Mouse (Mus musculus) embryonic facial prominence, embryonic 11.5 days (tissue): ENCODE results near the gene Arpp21. TPM values are rescaled to one million over a fixed set of nuclear protein-coding genes. Genes with fewer than 3 reads are reported as not detected.

ENCODE experiments used
- ATAC-seq: fragments of 200-750 bp; cut with Nextera tagmentation; replicated peaks from 2 replicates; pipeline ENCODE4 v1.8.0; 2017; ENCODE audit warnings: low read depth; ENCODE audit not compliant: insufficient number of reproducible peaks, low FRiP score, low TSS enrichment
- DNase-seq: peaks from one replicate; pipeline ENCODE4 v3.0.0-alpha.2; 2015; ENCODE audit warnings: low spot score
- H3K27ac ChIP-seq: fragments of 300-500 bp; sonication (generic); replicated peaks from 2 replicates; pipeline ENCODE4 v1.5.1; 2014; ENCODE audit warnings: mild to moderate bottlenecking, low read depth, low read length, control low read depth
- H3K27me3 ChIP-seq: fragments of 300-500 bp; sonication (generic); 2 replicates; pipeline ENCODE4 v1.6.1; 2014; ENCODE audit warnings: mild to moderate bottlenecking, low read length, moderate library complexity, mixed read lengths; ENCODE audit not compliant: control insufficient read depth, insufficient read depth
- H3K36me3 ChIP-seq: fragments of 300-500 bp; sonication (generic); replicated peaks from 2 replicates; pipeline ENCODE4 v1.6.1; 2014; ENCODE audit warnings: low read depth, mild to moderate bottlenecking, low read length, moderate library complexity, mixed read lengths; ENCODE audit not compliant: control insufficient read depth, insufficient read depth
- H3K4me1 ChIP-seq: fragments of 300-500 bp; sonication (generic); 2 replicates; pipeline ENCODE4 v1.6.1; 2014; ENCODE audit warnings: low read length, mixed read lengths; ENCODE audit not compliant: control insufficient read depth, insufficient read depth
- H3K4me2 ChIP-seq: fragments of 300-500 bp; sonication (generic); 2 replicates; pipeline ENCODE4 v1.6.1; 2014; ENCODE audit warnings: low read depth, mild to moderate bottlenecking, control low read depth, low read length, moderate library complexity
- H3K4me3 ChIP-seq: fragments of 300-500 bp; sonication (generic); 2 replicates; pipeline ENCODE4 v1.5.1; 2014; ENCODE audit warnings: low read depth, low read length, control low read depth
- H3K9ac ChIP-seq: fragments of 300-500 bp; sonication (generic); replicated peaks from 2 replicates; pipeline ENCODE4 v1.6.1; 2014; ENCODE audit warnings: mild to moderate bottlenecking, control low read depth, low read length
- H3K9me3 ChIP-seq: fragments of 300-500 bp; sonication (generic); replicated peaks from 2 replicates; pipeline ENCODE4 v1.6.1; 2016; ENCODE audit warnings: mild to moderate bottlenecking, low read length, inconsistent platforms, mixed read lengths; ENCODE audit not compliant: control insufficient read depth
- WGBS: fragments of 180-500 bp; shearing (Covaris S2); extraction: QIAGEN DNeasy Blood & Tissue Kit; methylation state at CpG from one replicate; pipeline ENCODE4 v1.1.7; 2014; 5-methylcytosine and 5-hydroxymethylcytosine counted together
- microRNA-seq: library from miRNA; unstranded; fragments of <30 nt; microRNA quantifications from one replicate; pipeline ENCODE4, GENCODE M21; 2016; ENCODE audit warnings: borderline number of aligned reads
- polyA plus RNA-seq: library from polyadenylated mRNA; unstranded; fragments of >200 nt; fragmentation: Nextera tagmentation; extraction: Ambion mirVana; gene quantifications from 2 replicates; pipeline ENCODE4 v1.2.1, GENCODE M21; 2014

The Arpp21 gene
- polyA plus RNA-seq, 1 experiment from 2014 or later, result 3.1 TPM

DNA sequence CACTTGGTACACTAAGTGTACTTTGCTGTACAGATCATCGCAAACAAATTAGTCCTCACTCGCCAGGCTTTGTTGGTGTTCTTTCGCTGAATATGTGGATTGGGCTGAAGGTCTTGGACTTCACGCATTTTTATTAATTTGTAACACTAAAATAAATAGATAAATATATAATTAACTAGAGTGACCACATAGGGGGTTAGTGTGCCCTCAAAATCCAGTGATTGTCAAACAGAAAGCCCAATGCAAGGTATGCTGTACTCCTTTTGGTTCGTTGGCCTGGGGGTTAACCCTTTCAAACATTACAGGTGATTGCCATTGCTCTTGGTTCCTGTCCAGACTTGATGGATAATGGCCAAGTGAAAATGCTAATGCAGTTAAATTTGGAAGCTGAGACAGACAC, 212.6 kb downstream of the Arpp21 start:
- Histone ChIP-seq H3K9ac (no peak overlapping the region), H3K27ac (no peak overlapping the region), H3K9me3 (no peaks in the 10 kb centered on the region), H3K36me3 (no peaks in the 10 kb centered on the region), H3K4me1 (no peaks in the 10 kb centered on the region), H3K4me2 (no peak overlapping the region), H3K4me3 (no peak overlapping the region), H3K27me3 (no peaks in the 10 kb centered on the region)
- no peak for ATAC-seq
- DNase-seq, result no peak
- WGBS, result 91% methylated on average over 5 of the region's 5 CpGs

Small RNA genes lying within 50 kb of the gene (microRNA-seq; reads per million reads assigned to microRNA genes)
- 39.0 reads per million, percentile 29 among the genes with 10 or more reads in this experiment for gene Mir128-2
